Mouse (Mus musculus) erythroblast, embryonic 14.5 days (primary cell): Measurements from ENCODE around the gene Olfr539.

Experiments used
- GATA1 ChIP-seq: IDR thresholded peaks from 2 replicates; pipeline ENCODE4 v1.6.1; 2012; ENCODE audit warnings: low read length, inconsistent platforms, mixed read lengths
- TAL1 ChIP-seq: IDR thresholded peaks from 3 replicates; pipeline ENCODE4 v1.6.1; 2012; ENCODE audit warnings: low read length, inconsistent platforms, mixed read lengths

DNA sequence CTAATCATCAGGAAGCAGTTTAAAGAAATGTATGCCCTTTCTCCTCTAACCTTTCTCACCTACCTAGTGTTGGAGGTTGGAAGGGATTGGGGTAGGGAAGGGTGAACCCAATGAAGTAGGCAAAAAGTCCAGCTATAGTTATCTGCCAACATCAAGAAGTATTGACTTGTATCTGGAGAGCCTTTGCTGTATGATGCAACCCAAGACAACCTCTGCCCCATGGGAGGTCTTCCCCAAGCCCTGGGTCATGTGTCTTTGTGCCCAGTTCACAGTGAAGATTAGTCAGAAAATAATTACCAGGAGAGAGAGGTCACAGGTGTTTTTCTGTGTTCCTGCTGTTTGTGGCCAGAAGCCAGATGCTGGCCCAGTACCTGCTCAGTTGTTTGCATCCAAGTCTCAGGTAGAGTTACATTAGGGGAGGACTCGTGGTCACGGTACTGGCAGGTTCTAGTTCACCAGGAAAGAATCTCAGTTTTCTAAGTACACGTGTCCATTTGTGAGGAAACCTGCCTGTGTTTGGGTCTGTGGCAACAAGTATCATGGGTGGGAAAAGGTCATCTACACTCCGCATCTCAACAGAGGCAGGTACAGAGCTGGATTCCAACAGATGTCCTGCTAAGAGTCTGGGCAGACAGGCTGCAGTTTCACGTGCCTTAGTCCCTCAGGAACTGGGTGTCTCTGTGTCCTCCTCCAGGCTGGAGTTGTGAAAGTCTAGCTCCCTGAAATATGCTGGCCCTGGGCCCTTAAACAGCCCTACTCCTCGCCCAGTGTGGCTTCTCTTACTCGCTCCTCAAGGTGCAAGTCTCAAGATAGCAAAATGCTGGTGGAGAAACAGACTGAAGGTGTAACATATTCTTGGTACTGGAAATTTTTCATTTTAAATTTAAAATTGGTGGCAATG is 57.7 kb downstream of the Olfr539 start:
- TF ChIP-seq GATA1: no peak
- TF ChIP-seq TAL1: no peak
